Mouse (Mus musculus) lung, postnatal 0 days (tissue): ENCODE results near the gene Dusp1. TPM values are rescaled to one million over a fixed set of nuclear protein-coding genes. Genes with fewer than 3 reads are reported as not detected.

Experiments used
- ATAC-seq: fragments of 200-750 bp; cut with Nextera tagmentation; 2 replicates; pipeline ENCODE4 v1.8.0; 2017; ENCODE audit warnings: moderate library complexity
- DNase-seq: peaks from one replicate; pipeline ENCODE4 v3.0.0-alpha.2; 2016; ENCODE audit warnings: low spot score
- H3K27ac ChIP-seq: fragments of 300-500 bp; sonication (generic); 2 replicates; pipeline ENCODE4 v1.5.1; 2014; ENCODE audit warnings: antibody characterized with exemption, mild to moderate bottlenecking, low read length, mixed read lengths
- H3K27me3 ChIP-seq: fragments of 300-500 bp; sonication (generic); replicated peaks from 2 replicates; pipeline ENCODE4 v1.6.1; 2014; ENCODE audit warnings: low read length, mixed read lengths; ENCODE audit not compliant: insufficient read depth
- H3K36me3 ChIP-seq: fragments of 300-500 bp; sonication (generic); 2 replicates; pipeline ENCODE4 v1.6.1; 2014; ENCODE audit warnings: low read length, mixed read lengths; ENCODE audit not compliant: insufficient read depth
- H3K4me1 ChIP-seq: fragments of 300-500 bp; sonication (generic); 2 replicates; pipeline ENCODE4 v1.6.1; 2014; ENCODE audit warnings: antibody characterized with exemption, low read depth, low read length, mixed read lengths; ENCODE audit not compliant: insufficient read depth
- H3K4me2 ChIP-seq: fragments of 300-500 bp; sonication (generic); replicated peaks from 2 replicates; pipeline ENCODE4 v1.6.1; 2014; ENCODE audit warnings: low read depth, mild to moderate bottlenecking, low read length, moderate library complexity, mixed read lengths
- H3K4me3 ChIP-seq: fragments of 300-500 bp; sonication (generic); 2 replicates; pipeline ENCODE4 v1.5.1; 2014; ENCODE audit warnings: low read depth, low read length
- H3K9ac ChIP-seq: fragments of 300-500 bp; sonication (generic); replicated peaks from 2 replicates; pipeline ENCODE4 v1.6.1; 2014; ENCODE audit warnings: low read depth, mild to moderate bottlenecking
- H3K9me3 ChIP-seq: fragments of 300-500 bp; sonication (generic); 2 replicates; pipeline ENCODE4 v1.6.1; 2016; ENCODE audit warnings: low read length, mixed read lengths
- CTCF ChIP-seq: IDR thresholded peaks from 2 replicates; pipeline ENCODE4 v1.5.1; 2016; ENCODE audit warnings: antibody characterized with exemption, mild to moderate bottlenecking
- EP300 ChIP-seq: IDR thresholded peaks from 2 replicates; pipeline ENCODE4 v1.6.1; 2016; ENCODE audit warnings: antibody characterized with exemption, mild to moderate bottlenecking, control low read depth
- WGBS: fragments of 180-500 bp; shearing (Covaris S2); extraction: QIAGEN DNeasy Blood & Tissue Kit; methylation state at CpG from one replicate; pipeline ENCODE4 v1.1.7; 2014; 5-methylcytosine and 5-hydroxymethylcytosine counted together
- polyA plus RNA-seq: library from polyadenylated mRNA; unstranded; fragments of >200 nt; fragmentation: Nextera tagmentation; extraction: Ambion mirVana; gene quantifications from 2 replicates; pipeline ENCODE4 v1.2.1, GENCODE M21; 2015

The Dusp1 gene
- polyA plus RNA-seq, 1 experiment from 2014 or later: 79.3 TPM

- peaks cover 21% of the 10 kb centered on the region for H3K4me1 ChIP-seq
- ATAC-seq: peak; percentile 6; the same call in 1 of the 2 replicates
- no peak for TF ChIP-seq CTCF
- no peak for TF ChIP-seq EP300
Observed at GRCm38 (mm10) chr17:26605636-26606035, 43.7 kb upstream of the Dusp1 start.

DNA sequence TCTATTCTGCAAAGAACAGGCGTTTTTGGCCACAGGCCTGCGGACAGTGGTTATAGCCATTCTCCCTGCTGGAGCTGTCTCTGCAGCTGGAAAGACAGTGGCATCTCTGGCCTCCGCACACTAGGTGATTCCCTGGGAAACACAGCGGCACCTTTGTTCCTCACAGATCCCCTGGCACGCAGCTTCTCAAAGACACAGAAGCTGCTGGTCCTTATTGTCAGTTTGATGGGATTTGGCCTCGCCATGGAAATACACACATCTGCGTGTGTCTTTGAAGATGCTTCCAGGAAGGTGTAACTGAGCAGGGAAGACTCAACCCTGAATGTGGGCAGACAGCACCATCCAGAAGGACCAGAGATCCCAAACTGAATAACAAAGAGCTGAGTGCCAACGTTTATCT, 41.4 kb upstream of the Dusp1 start:
- 86% methylated on average over 8 of the region's 8 CpGs for WGBS
- DNase-seq (no peak), ATAC-seq (no peak)
- 0 out of 2 replicates have a peak, but pooled peaks cover 4% of the 10 kb centered on the region for H3K36me3 ChIP-seq
- H3K9me3 ChIP-seq: no peaks in the 10 kb centered on the region
- TF ChIP-seq CTCF: no peak
- no peak for TF ChIP-seq EP300
- no peaks in the 10 kb centered on the region for H3K27me3 ChIP-seq
- H3K4me2 ChIP-seq: no peak overlapping the region
- peak overlapping the region; percentile 57; the same call in 1 of the 2 replicates for H3K27ac ChIP-seq
- H3K4me1 ChIP-seq: peaks cover 18% of the 10 kb centered on the region
- no peak overlapping the region for H3K4me3 ChIP-seq
- H3K9ac ChIP-seq: no peak overlapping the region

More at GRCm38 (mm10) chr17:26605636-26606035, 43.7 kb upstream of the Dusp1 start:
- Histone ChIP-seq H3K9ac (no peak overlapping the region), H3K4me2 (no peak overlapping the region), H3K27me3 (no peaks in the 10 kb centered on the region), H3K4me3 (no peak overlapping the region), H3K36me3 (0 out of 2 replicates have a peak, but pooled peaks cover 4% of the 10 kb centered on the region), H3K9me3 (no peaks in the 10 kb centered on the region), H3K27ac (no peak overlapping the region)
- no peak for DNase-seq
- 81% methylated on average over 4 of the region's 4 CpGs for WGBS

DNA sequence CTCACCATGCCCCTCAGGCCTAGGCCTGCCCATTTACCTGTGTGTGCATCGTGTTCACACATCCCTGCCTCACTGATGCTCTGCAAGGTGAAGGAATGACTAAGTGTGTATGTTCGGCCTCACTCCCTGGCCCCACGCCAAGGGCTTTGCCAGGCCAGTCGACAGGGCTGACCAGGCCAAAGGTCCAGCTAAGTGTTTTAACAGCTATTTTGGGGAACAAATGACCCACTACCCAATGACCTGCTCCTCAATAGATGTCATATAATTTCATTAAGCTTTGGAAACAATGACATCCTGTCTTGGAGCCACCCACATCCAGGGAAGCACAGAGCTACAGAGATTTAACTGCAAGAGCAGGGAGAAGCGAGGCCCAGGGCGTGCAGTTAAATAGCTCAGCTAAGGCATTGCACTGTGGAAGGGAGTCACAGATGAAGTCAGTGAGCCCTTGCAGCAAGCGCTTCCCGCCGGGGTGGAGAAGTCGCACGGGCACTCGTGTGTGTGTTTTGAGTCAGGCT, 40.5 kb upstream of the Dusp1 start:
- H3K4me1 ChIP-seq: peaks cover 18% of the 10 kb centered on the region
- no peak overlapping the region for H3K4me3 ChIP-seq
- peak overlapping the region; percentile 57 for H3K27ac ChIP-seq
- peak; percentile 43 for DNase-seq
- TF ChIP-seq CTCF: no peak
- TF ChIP-seq EP300: peak; percentile 58; the same call in 1 of the 2 replicates
- no peaks in the 10 kb centered on the region for H3K27me3 ChIP-seq
- H3K9ac ChIP-seq: no peak overlapping the region
- ATAC-seq: peak; percentile 34
- H3K36me3 ChIP-seq: 0 out of 2 replicates have a peak, but pooled peaks cover 4% of the 10 kb centered on the region
- no peak overlapping the region for H3K4me2 ChIP-seq
- WGBS: 57% methylated on average over 12 of the region's 12 CpGs
- no peaks in the 10 kb centered on the region for H3K9me3 ChIP-seq

DNA sequence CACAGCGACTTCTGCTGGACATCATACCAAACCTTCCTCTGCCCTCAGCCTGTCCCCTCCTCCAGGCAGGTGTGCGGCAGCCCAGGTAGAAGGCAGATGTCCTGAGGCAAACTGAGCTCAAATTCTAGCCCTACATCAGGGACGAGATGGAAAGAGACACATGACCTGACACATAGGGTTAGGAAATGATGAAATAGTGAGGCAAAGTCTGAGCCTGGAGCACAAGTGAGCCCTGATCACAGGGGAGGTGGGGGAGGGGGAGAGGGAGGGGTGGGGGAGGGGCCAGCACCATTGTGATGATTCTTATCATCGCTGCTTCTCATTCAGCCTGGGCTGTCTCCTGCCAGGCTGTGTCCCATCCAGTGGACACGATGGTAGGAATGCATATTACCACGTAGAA, 40.0 kb upstream of the Dusp1 start:
- H3K4me3 ChIP-seq: no peak overlapping the region
- H3K4me2 ChIP-seq: no peak overlapping the region
- 0 out of 2 replicates have a peak overlapping the region, but pooled peaks have one; percentile 8 for H3K9ac ChIP-seq
- peak; percentile 35 for ATAC-seq
- peak; percentile 61 for DNase-seq
- 0 out of 2 replicates have a peak, but pooled peaks have one; percentile 6 for TF ChIP-seq CTCF
- no peak for TF ChIP-seq EP300
- H3K4me1 ChIP-seq: peaks cover 18% of the 10 kb centered on the region
- H3K27ac ChIP-seq: peak overlapping the region; percentile 57
- H3K9me3 ChIP-seq: no peaks in the 10 kb centered on the region
- WGBS: 49% methylated on average over 6 of the region's 6 CpGs
- no peaks in the 10 kb centered on the region for H3K27me3 ChIP-seq
- H3K36me3 ChIP-seq: 0 out of 2 replicates have a peak, but pooled peaks cover 4% of the 10 kb centered on the region

- no peak overlapping the region for H3K4me3 ChIP-seq
- WGBS: 50% methylated on average over 6 of the region's 6 CpGs
- H3K9ac ChIP-seq: 0 out of 2 replicates have a peak overlapping the region, but pooled peaks have one; percentile 8
- peak; percentile 70 for DNase-seq
- TF ChIP-seq EP300 (no peak), CTCF (no peak)
- peak overlapping the region; percentile 57 for H3K27ac ChIP-seq
- peaks cover 20% of the 10 kb centered on the region for H3K4me1 ChIP-seq
- peak; percentile 25; the same call in 1 of the 2 replicates for ATAC-seq
- H3K4me2 ChIP-seq: no peak overlapping the region
- no peaks in the 10 kb centered on the region for H3K27me3 ChIP-seq
- H3K9me3 ChIP-seq: no peaks in the 10 kb centered on the region
- 0 out of 2 replicates have a peak, but pooled peaks cover 4% of the 10 kb centered on the region for H3K36me3 ChIP-seq
Observed at GRCm38 (mm10) chr17:26601514-26601913, 39.6 kb upstream of the Dusp1 start.

DNA sequence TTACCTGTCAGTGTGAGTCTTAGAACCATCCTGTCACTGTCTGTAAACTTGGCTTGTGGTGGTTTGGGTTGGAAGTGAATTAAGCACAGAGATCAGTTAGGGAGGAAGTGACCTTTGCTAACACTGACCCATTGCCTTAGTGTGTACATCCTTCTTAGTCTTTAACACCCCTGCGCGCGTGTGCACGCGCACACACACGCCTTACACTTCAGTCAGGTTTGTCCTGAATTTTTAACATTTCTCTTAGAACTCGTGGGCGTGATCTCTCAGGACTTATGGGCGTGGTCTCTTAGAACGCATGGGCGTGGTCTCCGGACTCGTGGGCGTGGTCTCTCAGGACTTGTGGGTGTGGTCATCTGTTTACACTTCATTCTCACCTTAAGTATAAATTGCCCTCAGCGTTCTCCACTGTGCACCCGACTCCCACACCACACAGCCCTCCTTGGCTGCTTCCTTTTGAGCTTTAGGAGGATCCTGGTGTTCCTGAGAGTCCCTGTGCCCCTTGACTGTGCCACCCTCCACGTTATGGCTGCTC, 39.1 kb upstream of the Dusp1 start:
- peaks cover 25% of the 10 kb centered on the region for H3K4me1 ChIP-seq
- peak; percentile 78 for TF ChIP-seq EP300
- no peak for TF ChIP-seq CTCF
- H3K27ac ChIP-seq: peak overlapping the region; percentile 57
- WGBS: 45% methylated on average over 17 of the region's 17 CpGs
- H3K9ac ChIP-seq: 0 out of 2 replicates have a peak overlapping the region, but pooled peaks have one; percentile 8
- 0 out of 2 replicates have a peak, but pooled peaks cover 4% of the 10 kb centered on the region for H3K36me3 ChIP-seq
- DNase-seq (peak; percentile 88), ATAC-seq (peak; percentile 61)
- no peak overlapping the region for H3K4me2 ChIP-seq
- H3K9me3 ChIP-seq: no peaks in the 10 kb centered on the region
- H3K4me3 ChIP-seq: no peak overlapping the region
- no peaks in the 10 kb centered on the region for H3K27me3 ChIP-seq
